Mouse (Mus musculus): ENCODE data around the gene Galnt6. TPM values are rescaled to one million over a fixed set of nuclear protein-coding genes. Genes with fewer than 3 reads are reported as not detected.

The Galnt6 gene
- polyA plus RNA-seq, 1 experiment from 2014 or later = 0.24 TPM

DNA sequence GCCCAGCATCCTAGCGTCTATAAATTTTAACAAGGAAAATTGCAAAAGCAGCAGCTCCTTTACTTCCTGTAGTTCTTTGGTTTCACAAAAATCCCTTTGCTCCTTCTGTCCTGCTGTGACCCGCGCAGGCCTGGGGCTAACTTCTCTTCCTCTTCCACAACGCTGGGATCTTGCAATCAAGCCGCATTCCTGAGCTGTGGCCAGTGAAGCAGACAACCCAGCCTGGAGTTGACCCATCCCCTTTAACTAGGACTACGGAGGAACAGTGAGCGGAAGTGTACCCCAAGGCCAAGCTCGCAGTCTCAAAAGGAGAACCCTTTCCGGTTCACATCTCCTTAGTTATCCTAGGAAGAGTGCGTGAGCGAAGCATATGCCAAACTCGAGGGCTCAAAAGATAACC is 50.6 kb downstream of the Galnt6 start:
- no peaks in the 10 kb centered on the region for H3K27me3 ChIP-seq (ENCODE audit: control insufficient read depth, insufficient read depth, low read depth, low read length)
- no peak overlapping the region for H3K27ac ChIP-seq (ENCODE audit: low read length)
- no peak overlapping the region for H3K9ac ChIP-seq (ENCODE audit: low read depth, low read length)
- H3K36me3 ChIP-seq (ENCODE audit: control insufficient read depth, insufficient read depth, low read length) = no peaks in the 10 kb centered on the region
- WGBS = 82% methylated on average over 12 of the region's 12 CpGs
- no peak overlapping the region for H3K4me3 ChIP-seq (ENCODE audit: low read depth, low read length)
- H3K4me2 ChIP-seq (ENCODE audit: low read length) = no peak overlapping the region
- no peaks in the 10 kb centered on the region for H3K4me1 ChIP-seq (ENCODE audit: control insufficient read depth, insufficient read depth, low read length)
- no peak for ATAC-seq
- H3K9me3 ChIP-seq (replicated peaks; ENCODE audit: control insufficient read depth, low read length, poor library complexity, severe bottlenecking) = no peaks in the 10 kb centered on the region

GRCm38 (mm10) chr15:100677675-100678074 is 51.5 kb downstream of the Galnt6 start:
- no peak overlapping the region for H3K9ac ChIP-seq (ENCODE audit: low read depth, low read length)
- H3K9me3 ChIP-seq (replicated peaks; ENCODE audit: control insufficient read depth, low read length, poor library complexity, severe bottlenecking) = no peaks in the 10 kb centered on the region
- no peaks in the 10 kb centered on the region for H3K27me3 ChIP-seq (ENCODE audit: control insufficient read depth, insufficient read depth, low read depth, low read length)
- ATAC-seq = no peak
- no peak overlapping the region for H3K4me3 ChIP-seq (ENCODE audit: low read depth, low read length)
- no peaks in the 10 kb centered on the region for H3K36me3 ChIP-seq (ENCODE audit: control insufficient read depth, insufficient read depth, low read length)
- H3K4me1 ChIP-seq (ENCODE audit: control insufficient read depth, insufficient read depth, low read length) = no peaks in the 10 kb centered on the region
- no peak overlapping the region for H3K4me2 ChIP-seq (ENCODE audit: low read length)
- no peak overlapping the region for H3K27ac ChIP-seq (ENCODE audit: low read length)
- 86% methylated on average over 8 of the region's 8 CpGs for WGBS

DNA sequence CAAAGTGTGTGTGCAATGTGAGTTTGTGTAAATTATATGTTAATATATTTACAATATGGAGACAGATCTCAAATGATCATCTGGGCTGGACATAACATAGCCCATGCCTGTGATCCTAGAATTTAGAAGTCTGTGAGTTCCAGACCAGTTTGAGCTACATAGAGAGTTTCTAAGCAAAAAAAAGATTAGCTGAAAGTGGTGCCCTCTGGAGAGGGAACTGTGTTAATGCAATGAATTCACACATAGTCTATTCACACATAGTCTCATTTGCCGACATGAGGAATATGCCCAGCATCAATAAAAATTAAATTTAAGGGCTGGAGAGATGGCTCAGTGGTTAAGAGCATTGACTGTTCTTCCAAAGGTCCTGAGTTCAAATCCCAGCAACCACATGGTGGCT is 52.7 kb downstream of the Galnt6 start:
- no peak for ATAC-seq
- no peak overlapping the region for H3K4me3 ChIP-seq (ENCODE audit: low read depth, low read length)
- no peak overlapping the region for H3K9ac ChIP-seq (ENCODE audit: low read depth, low read length)
- no peaks in the 10 kb centered on the region for H3K4me1 ChIP-seq (ENCODE audit: control insufficient read depth, insufficient read depth, low read length)
- H3K4me2 ChIP-seq (ENCODE audit: low read length) = no peak overlapping the region
- no peaks in the 10 kb centered on the region for H3K27me3 ChIP-seq (ENCODE audit: control insufficient read depth, insufficient read depth, low read depth, low read length)
- 91% methylated on average over 1 of the region's 1 CpGs for WGBS
- no peak overlapping the region for H3K27ac ChIP-seq (ENCODE audit: low read length)
- no peaks in the 10 kb centered on the region for H3K36me3 ChIP-seq (ENCODE audit: control insufficient read depth, insufficient read depth, low read length)
- no peaks in the 10 kb centered on the region for H3K9me3 ChIP-seq (replicated peaks; ENCODE audit: control insufficient read depth, low read length, poor library complexity, severe bottlenecking)

- no peaks in the 10 kb centered on the region for H3K27me3 ChIP-seq (ENCODE audit: control insufficient read depth, insufficient read depth, low read depth, low read length)
- no peak for ATAC-seq
- no peak overlapping the region for H3K4me3 ChIP-seq (ENCODE audit: low read depth, low read length)
- no peak overlapping the region for H3K27ac ChIP-seq (ENCODE audit: low read length)
- H3K4me2 ChIP-seq (ENCODE audit: low read length) = no peak overlapping the region
- 69% methylated on average over 3 of the region's 3 CpGs for WGBS
- H3K36me3 ChIP-seq (ENCODE audit: control insufficient read depth, insufficient read depth, low read length) = no peaks in the 10 kb centered on the region
- H3K9me3 ChIP-seq (replicated peaks; ENCODE audit: control insufficient read depth, low read length, poor library complexity, severe bottlenecking) = no peaks in the 10 kb centered on the region
- H3K9ac ChIP-seq (ENCODE audit: low read depth, low read length) = no peak overlapping the region
- H3K4me1 ChIP-seq (ENCODE audit: control insufficient read depth, insufficient read depth, low read length) = no peaks in the 10 kb centered on the region
Measured at GRCm38 (mm10) chr15:100675486-100675885, 53.7 kb downstream of the Galnt6 start.

GRCm38 (mm10) chr15:100674566-100674965 is 54.6 kb downstream of the Galnt6 start:
- Histone ChIP-seq H3K36me3 (ENCODE audit: control insufficient read depth, insufficient read depth, low read length) (no peaks in the 10 kb centered on the region), H3K27me3 (ENCODE audit: control insufficient read depth, insufficient read depth, low read depth, low read length) (no peaks in the 10 kb centered on the region), H3K27ac (ENCODE audit: low read length) (no peak overlapping the region), H3K9me3 (replicated peaks; ENCODE audit: control insufficient read depth, low read length, poor library complexity, severe bottlenecking) (no peaks in the 10 kb centered on the region), H3K9ac (ENCODE audit: low read depth, low read length) (no peak overlapping the region), H3K4me3 (ENCODE audit: low read depth, low read length) (no peak overlapping the region), H3K4me1 (ENCODE audit: control insufficient read depth, insufficient read depth, low read length) (no peaks in the 10 kb centered on the region), H3K4me2 (ENCODE audit: low read length) (no peak overlapping the region)
- no peak for ATAC-seq
- 86% methylated on average over 10 of the region's 10 CpGs for WGBS

GRCm38 (mm10) chr15:100673585-100674391 is 55.4 kb downstream of the Galnt6 start:
- Histone ChIP-seq H3K9ac (ENCODE audit: low read depth, low read length) (no peak overlapping the region), H3K4me3 (ENCODE audit: low read depth, low read length) (no peak overlapping the region), H3K36me3 (ENCODE audit: control insufficient read depth, insufficient read depth, low read length) (no peaks in the 10 kb centered on the region), H3K27ac (ENCODE audit: low read length) (no peak overlapping the region), H3K4me2 (ENCODE audit: low read length) (no peak overlapping the region), H3K9me3 (replicated peaks; ENCODE audit: control insufficient read depth, low read length, poor library complexity, severe bottlenecking) (no peaks in the 10 kb centered on the region), H3K27me3 (ENCODE audit: control insufficient read depth, insufficient read depth, low read depth, low read length) (no peaks in the 10 kb centered on the region), H3K4me1 (ENCODE audit: control insufficient read depth, insufficient read depth, low read length) (no peaks in the 10 kb centered on the region)
- ATAC-seq = no peak
- WGBS = 41% methylated on average over 12 of the region's 12 CpGs

DNA sequence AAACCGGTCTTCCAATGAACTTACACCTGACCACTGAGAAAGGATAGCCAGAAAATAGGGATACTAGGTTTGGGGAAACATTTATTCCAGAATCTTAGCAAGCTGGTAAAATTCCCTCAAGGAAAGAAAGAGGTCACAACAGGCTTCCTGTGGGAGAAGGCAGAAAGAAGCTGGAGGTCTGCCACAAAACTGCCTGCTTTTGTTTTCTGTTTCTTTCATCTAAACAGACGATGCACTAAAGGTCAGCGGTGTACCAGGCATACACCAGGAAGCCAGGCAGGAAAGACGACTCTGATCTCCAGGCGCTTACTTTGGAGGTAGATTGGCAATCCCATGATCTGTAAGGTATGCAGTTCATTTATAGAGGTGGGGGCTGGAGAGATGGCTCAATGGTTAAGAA is 58.3 kb downstream of the Galnt6 start:
- no peak overlapping the region for H3K27ac ChIP-seq (ENCODE audit: low read length)
- H3K9ac ChIP-seq (ENCODE audit: low read depth, low read length) = no peak overlapping the region
- ATAC-seq = no peak
- H3K4me1 ChIP-seq (ENCODE audit: control insufficient read depth, insufficient read depth, low read length) = peaks cover 7% of the 10 kb centered on the region
- H3K27me3 ChIP-seq (ENCODE audit: control insufficient read depth, insufficient read depth, low read depth, low read length) = no peaks in the 10 kb centered on the region
- WGBS = 72% methylated on average over 5 of the region's 5 CpGs
- H3K4me3 ChIP-seq (ENCODE audit: low read depth, low read length) = no peak overlapping the region
- H3K4me2 ChIP-seq (ENCODE audit: low read length) = no peak overlapping the region
- no peaks in the 10 kb centered on the region for H3K36me3 ChIP-seq (ENCODE audit: control insufficient read depth, insufficient read depth, low read length)
- no peaks in the 10 kb centered on the region for H3K9me3 ChIP-seq (replicated peaks; ENCODE audit: control insufficient read depth, low read length, poor library complexity, severe bottlenecking)

DNA sequence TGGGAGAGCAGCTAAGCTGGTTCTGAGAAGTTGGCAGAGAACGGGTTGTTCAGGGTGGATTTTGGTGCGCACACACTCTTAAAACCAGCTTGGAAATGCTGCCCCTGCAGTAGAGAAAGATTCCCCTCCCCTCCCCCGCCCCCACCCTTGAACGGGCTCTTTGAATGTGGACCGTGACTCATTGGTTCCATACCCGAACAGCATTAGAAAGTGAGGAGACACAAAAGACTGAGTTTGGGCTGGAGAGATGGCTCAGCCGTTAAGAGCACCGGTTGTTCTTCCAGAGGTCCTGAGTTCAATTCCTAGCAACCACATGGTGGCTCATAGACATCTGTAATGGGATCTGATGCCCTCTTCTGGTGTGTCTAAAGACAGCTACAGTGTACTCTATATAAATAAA is 59.2 kb downstream of the Galnt6 start:
- Histone ChIP-seq H3K9me3 (replicated peaks; ENCODE audit: control insufficient read depth, low read length, poor library complexity, severe bottlenecking) (no peaks in the 10 kb centered on the region), H3K4me2 (ENCODE audit: low read length) (no peak overlapping the region), H3K4me1 (ENCODE audit: control insufficient read depth, insufficient read depth, low read length) (peaks cover 11% of the 10 kb centered on the region), H3K27me3 (ENCODE audit: control insufficient read depth, insufficient read depth, low read depth, low read length) (no peaks in the 10 kb centered on the region), H3K36me3 (ENCODE audit: control insufficient read depth, insufficient read depth, low read length) (no peaks in the 10 kb centered on the region), H3K4me3 (ENCODE audit: low read depth, low read length) (no peak overlapping the region), H3K9ac (ENCODE audit: low read depth, low read length) (no peak overlapping the region), H3K27ac (ENCODE audit: low read length) (no peak overlapping the region)
- 78% methylated on average over 8 of the region's 8 CpGs for WGBS
- no peak for ATAC-seq

DNA sequence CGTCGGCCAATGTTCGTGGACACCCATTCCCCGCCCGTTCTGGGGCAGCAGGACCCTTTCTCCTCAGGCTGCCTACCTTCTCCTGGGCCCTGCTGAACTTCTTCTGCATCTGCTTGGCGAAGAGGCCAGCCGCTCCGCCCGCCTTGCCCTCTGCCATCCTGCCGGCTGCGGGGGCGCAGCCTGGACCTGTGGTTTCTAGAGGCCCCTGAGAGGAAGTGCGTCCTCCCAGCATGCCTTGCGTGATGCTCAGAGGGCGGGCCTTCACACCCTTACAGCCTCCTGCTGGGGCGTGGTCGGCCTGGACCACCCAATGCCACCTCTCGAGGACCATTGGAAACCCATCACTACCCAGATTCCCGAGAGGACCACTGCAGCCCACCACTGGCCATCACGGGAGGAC is 59.8 kb downstream of the Galnt6 start, which contains the start of gene Bin2:
Bin2 (minus strand) TSS at position 217 of the 400 bp plus-strand sequence.
- H3K4me3 ChIP-seq (ENCODE audit: low read depth, low read length) = no peak within 1 kb of the TSS
- H3K9me3 ChIP-seq (replicated peaks; ENCODE audit: control insufficient read depth, low read length, poor library complexity, severe bottlenecking) = no peaks in the 10 kb centered on the region
- no peaks in the 10 kb centered on the region for H3K36me3 ChIP-seq (ENCODE audit: control insufficient read depth, insufficient read depth, low read length)
- H3K4me1 ChIP-seq (ENCODE audit: control insufficient read depth, insufficient read depth, low read length) = peaks cover 11% of the 10 kb centered on the region
- no peak within 1 kb of the TSS for H3K27ac ChIP-seq (ENCODE audit: low read length)
- no peak within 1 kb of the TSS for H3K4me2 ChIP-seq (ENCODE audit: low read length)
- WGBS = 95% methylated on average over 20 of the region's 20 CpGs
- H3K9ac ChIP-seq (ENCODE audit: low read depth, low read length) = no peak within 1 kb of the TSS
- ATAC-seq = no peak
- no peaks in the 10 kb centered on the region for H3K27me3 ChIP-seq (ENCODE audit: control insufficient read depth, insufficient read depth, low read depth, low read length)

Measured in midbrain, embryonic 16.5 days (tissue).